In genomic region chr5:30765596-30766370, GRCm38 (mm10) we compare ENCODE assay signal across 19 mouse cellular contexts. TPM values are rescaled to one million over a fixed set of nuclear protein-coding genes. Genes with fewer than 3 reads are reported as not detected.
DNase-seq lines count a peak whose midpoint lies in the region; ATAC-seq and TF ChIP-seq lines count a peak whose summit lies in the region.
"Had no signal": no experiment of that assay in that cellular context is flagged by ENCODE, and none has a peak within 500 bp of the region (broad histone marks: within the 10 kb centered on the region; RNA-seq: fewer than 3 reads in every experiment).

No protein-coding gene starts in this region.

- no peak for TF ChIP-seq EP300 in stomach, postnatal 0 days (optimal IDR thresholded peaks at IDR 0.05)

- no peak for ATAC-seq in heart, embryonic 16.5 days (replicated peaks; ENCODE audit: extremely low read depth, insufficient read depth, low FRiP score)
- ATAC-seq in hindbrain, embryonic 14.5 days (ENCODE audit: low FRiP score), result no peak
- ATAC-seq in stomach, postnatal 0 days (ENCODE audit: low FRiP score, low TSS enrichment), result no peak
- no peak for ATAC-seq in megakaryocyte, adult 5-6 weeks (ENCODE audit: poor library complexity, severe bottlenecking)
- ATAC-seq: activated CD4-positive, CD25-positive, alpha-beta regulatory T cell, adult 4 months had no signal

- no peak for DNase-seq in heart, postnatal 36 days
- DNase-seq in right cerebral cortex, postnatal 25 days, result peak; percentile 36
- DNase-seq in right cerebral cortex, postnatal 4 days, result no peak
- DNase-seq in hindbrain, embryonic 14.5 days (ENCODE audit: low spot score), result no peak
- DNase-seq in stomach, postnatal 0 days (ENCODE audit: low spot score), result no peak
- DNase-seq in gastrocnemius, postnatal 4 days (ENCODE audit: low spot score in 2 of 2), result no peak
- DNase-seq: cerebellum, adult 2 months; embryo, embryonic 11 days; gastrocnemius, postnatal 36 days; kidney, adult 9 months; lung, embryonic 14.5 days; right cerebral cortex, postnatal 14 days had no signal

- WGBS in heart, embryonic 16.5 days, result 61% methylated on average over 12 of the region's 12 CpGs
- 65% methylated on average over 12 of the region's 12 CpGs for WGBS in hindbrain, embryonic 14.5 days
- 71% methylated on average over 12 of the region's 12 CpGs for WGBS in stomach, postnatal 0 days

- H3K27ac ChIP-seq in heart, embryonic 16.5 days (ENCODE audit: low read length), result peak overlapping the region; percentile 42; the same call in 1 of the 2 replicates
- H3K27ac ChIP-seq in hindbrain, embryonic 14.5 days, result peak overlapping the region; percentile 61
- 0 out of 2 replicates have a peak overlapping the region, but pooled peaks have one; percentile 8 for H3K27ac ChIP-seq in stomach, postnatal 0 days (replicated peaks)

- intact Hi-C loops in heart, postnatal 36 days (cut with DNase I), result no loop called here

- no peaks in the 10 kb centered on the region; the same call in 1 of the 2 replicates for H3K27me3 ChIP-seq in heart, embryonic 16.5 days (ENCODE audit: control insufficient read depth, insufficient read depth, low read length)
- H3K27me3 ChIP-seq in hindbrain, embryonic 14.5 days (ENCODE audit: control insufficient read depth, insufficient read depth, low read length), result no peaks in the 10 kb centered on the region
- H3K27me3 ChIP-seq in stomach, postnatal 0 days (ENCODE audit: control insufficient read depth, insufficient read depth, low read length), result no peaks in the 10 kb centered on the region

- no peak overlapping the region for H3K4me2 ChIP-seq in heart, embryonic 16.5 days (ENCODE audit: low read depth, low read length)
- no peak overlapping the region for H3K4me2 ChIP-seq in hindbrain, embryonic 14.5 days (replicated peaks)
- no peak overlapping the region for H3K4me2 ChIP-seq in stomach, postnatal 0 days (replicated peaks; ENCODE audit: low read depth)
- H3K4me2 ChIP-seq: lung, embryonic 14.5 days had no signal

- H3K4me3 ChIP-seq in heart, embryonic 16.5 days (ENCODE audit: low read length), result no peak overlapping the region
- H3K4me3 ChIP-seq in hindbrain, embryonic 14.5 days (replicated peaks; ENCODE audit: low read length), result no peak overlapping the region
- no peak overlapping the region for H3K4me3 ChIP-seq in stomach, postnatal 0 days (ENCODE audit: low read depth, low read length)
- H3K4me3 ChIP-seq: erythroblast, embryonic 14.5 days had no signal

- peaks cover 30% of the 10 kb centered on the region for H3K4me1 ChIP-seq in heart, embryonic 16.5 days (ENCODE audit: control insufficient read depth, insufficient read depth, low read length)
- peaks cover 56% of the 10 kb centered on the region for H3K4me1 ChIP-seq in hindbrain, embryonic 14.5 days (replicated peaks; ENCODE audit: control insufficient read depth, insufficient read depth, low read length)
- H3K4me1 ChIP-seq in stomach, postnatal 0 days (replicated peaks; ENCODE audit: control insufficient read depth, insufficient read depth), result no peaks in the 10 kb centered on the region

- H3K9ac ChIP-seq in heart, embryonic 16.5 days (ENCODE audit: low read length), result no peak overlapping the region
- no peak overlapping the region for H3K9ac ChIP-seq in hindbrain, embryonic 14.5 days
- H3K9ac ChIP-seq in stomach, postnatal 0 days (ENCODE audit: low read length), result no peak overlapping the region
- H3K9ac ChIP-seq: lung, embryonic 14.5 days had no signal

- H3K36me3 ChIP-seq in heart, embryonic 16.5 days (ENCODE audit: control insufficient read depth, insufficient read depth), result no peaks in the 10 kb centered on the region
- H3K36me3 ChIP-seq in hindbrain, embryonic 14.5 days (replicated peaks; ENCODE audit: control insufficient read depth, insufficient read depth), result peaks cover 20% of the 10 kb centered on the region
- H3K36me3 ChIP-seq in stomach, postnatal 0 days (ENCODE audit: control insufficient read depth, insufficient read depth, low read length), result no peaks in the 10 kb centered on the region

- no peaks in the 10 kb centered on the region for H3K9me3 ChIP-seq in heart, embryonic 16.5 days (replicated peaks; ENCODE audit: control insufficient read depth, low read length)
- H3K9me3 ChIP-seq in hindbrain, embryonic 14.5 days (ENCODE audit: control insufficient read depth, low read length), result no peaks in the 10 kb centered on the region
- H3K9me3 ChIP-seq in stomach, postnatal 0 days (ENCODE audit: control insufficient read depth, low read length), result no peaks in the 10 kb centered on the region

- TF ChIP-seq CTCF in stomach, postnatal 0 days (IDR thresholded peaks at IDR 0.05; ENCODE audit: low read depth), result no peak

RNA-seq across cellular contexts. Expression of gene Mapre3, which starts 48.7 kb away (rescaled TPM):
- polyA plus RNA-seq in heart, embryonic 16.5 days (2015; fragmentation: Nextera tagmentation; extraction: Ambion mirVana), result 18.2 and 19.8 TPM in 2 replicates
- 10 to 100 TPM; 34.0 to 39.6 TPM for total RNA-seq in heart, postnatal 36 days (2021)
- polyA plus RNA-seq in hindbrain, embryonic 14.5 days (2014; fragmentation: Nextera tagmentation; extraction: Ambion mirVana), result 124 and 139 TPM in 2 replicates
- 14.1 and 15.5 TPM in 2 replicates for polyA plus RNA-seq in stomach, postnatal 0 days (2015; fragmentation: Nextera tagmentation; extraction: Ambion mirVana)
- 0.25 and 0.98 TPM in 2 replicates for total RNA-seq in megakaryocyte, adult 5-6 weeks (2015)
- 0.26 and 0.41 TPM in 2 replicates for total RNA-seq in megakaryocyte, adult 5-6 weeks (2017)
- total RNA-seq in gastrocnemius, postnatal 4 days (2021), result 10 to 100 TPM; 60.9 to 65.0 TPM

RNA-seq across cellular contexts. Expression of gene Dpysl5, which starts 54.4 kb away (rescaled TPM):
- polyA plus RNA-seq in heart, embryonic 16.5 days (2015; fragmentation: Nextera tagmentation; extraction: Ambion mirVana), result 2.0 and 2.2 TPM in 2 replicates
- total RNA-seq in heart, postnatal 36 days (2021), result under 1 TPM; 0.69 to 0.79 TPM
- 202 and 220 TPM in 2 replicates for polyA plus RNA-seq in hindbrain, embryonic 14.5 days (2014; fragmentation: Nextera tagmentation; extraction: Ambion mirVana)
- 1.7 and 2.3 TPM in 2 replicates for polyA plus RNA-seq in stomach, postnatal 0 days (2015; fragmentation: Nextera tagmentation; extraction: Ambion mirVana)
- total RNA-seq in megakaryocyte, adult 5-6 weeks (2015), result not detected in 2 replicates
- total RNA-seq in megakaryocyte, adult 5-6 weeks (2017), result 0.41 TPM in 1 of 2 replicates, not detected in the other
- total RNA-seq in gastrocnemius, postnatal 4 days (2021), result 1 to 10 TPM; 5.6 to 7.4 TPM
- total RNA-seq: hematopoietic stem cell, adult 5-6 weeks; MEL; neutrophil, adult 5-6 weeks had no signal
- polyA plus RNA-seq: activated CD4-positive, CD25-positive, alpha-beta regulatory T cell, adult 4 months; erythroblast, embryonic 14.5 days had no signal

Comparison
In these comparisons a context has a peak if more than half of its experiments do, and no peak if none do; other contexts are left out.
1. H3K27ac ChIP-seq: peak in every context shown above with its lines; median percentile 61 in hindbrain, embryonic 14.5 days; 42 in heart, embryonic 16.5 days; 8 in stomach, postnatal 0 days.
2. RNA of gene Mapre3, which starts 48.7 kb away (total RNA-seq): 60.9 to 65.0 TPM in gastrocnemius, postnatal 4 days and 34.0 to 39.6 TPM in heart, postnatal 36 days; 0.25 to 0.98 TPM in megakaryocyte, adult 5-6 weeks; every median in the first group is over 10 times any median in the second.